Mouse (Mus musculus): ENCODE data around the gene A430033K04Rik. TPM values are rescaled to one million over a fixed set of nuclear protein-coding genes. Genes with fewer than 3 reads are reported as not detected.

The A430033K04Rik gene
- total RNA-seq, 2 experiments from 2014 or later = 3.2 to 5.8 TPM

DNA sequence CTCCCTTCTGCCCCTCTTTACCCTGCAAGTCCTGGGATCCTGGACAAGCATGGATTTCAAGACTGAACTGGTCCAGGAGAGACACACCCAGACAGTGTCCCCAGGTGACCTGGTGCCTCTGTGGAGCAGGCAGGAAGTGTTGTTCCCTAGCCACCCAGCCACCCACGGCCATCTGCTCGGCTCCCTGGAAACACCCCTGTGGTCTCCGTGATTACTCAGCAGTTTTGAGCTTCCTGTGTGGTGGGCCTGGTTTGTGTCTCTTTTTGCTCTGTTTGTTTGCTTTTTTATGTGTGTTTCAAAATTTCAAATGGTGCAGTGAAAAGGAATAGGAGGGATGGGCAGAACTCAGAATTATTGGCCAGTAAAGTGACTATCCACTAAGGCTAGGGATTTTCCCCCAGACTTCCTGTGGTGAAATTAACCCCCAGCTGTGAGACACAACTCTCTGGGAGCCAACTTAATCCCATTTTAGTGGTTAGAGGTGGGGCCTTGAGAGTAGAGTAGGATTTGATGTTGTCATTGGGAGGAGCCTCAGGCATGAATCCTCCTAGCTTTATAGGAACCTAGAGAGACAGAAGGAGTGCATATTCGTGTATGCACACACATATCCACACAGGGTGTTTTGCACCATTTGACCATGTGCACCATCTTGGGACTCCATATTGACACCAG, 72.0 kb downstream of the A430033K04Rik start:
- ATAC-seq (ENCODE audit: poor library complexity, severe bottlenecking) = peak; percentile 74

GRCm38 (mm10) chr5:138697466-138697865, 74.8 kb downstream of the A430033K04Rik start:
- no peak for ATAC-seq (ENCODE audit: poor library complexity, severe bottlenecking)

Other genes starting within 250 kb of the A430033K04Rik start
- gene Zfp157, start 181.4 kb upstream of the A430033K04Rik start, total RNA-seq (2015) = 9.1 and 15.3 TPM in 2 replicates
- 10.8 and 11.1 TPM in 2 replicates for gene Zfp157, start 181.4 kb upstream of the A430033K04Rik start, total RNA-seq (2017)
- not detected in 2 replicates for gene 1700123K08Rik, start 58.1 kb upstream of the A430033K04Rik start, total RNA-seq (2015)
- not detected in 2 replicates for gene 1700123K08Rik, start 58.1 kb upstream of the A430033K04Rik start, total RNA-seq (2017)
- 47.9 and 51.5 TPM in 2 replicates for gene Zfp68, start 3.1 kb upstream of the A430033K04Rik start, total RNA-seq (2015)
- gene Zfp68, start 3.1 kb upstream of the A430033K04Rik start, total RNA-seq (2017) = 51.0 and 60.4 TPM in 2 replicates
- gene Fam20c, start 131.7 kb downstream of the A430033K04Rik start, total RNA-seq (2015) = 9.6 and 10.3 TPM in 2 replicates
- gene Fam20c, start 131.7 kb downstream of the A430033K04Rik start, total RNA-seq (2017) = 14.0 and 19.0 TPM in 2 replicates
- gene Gm5294, start 197.2 kb downstream of the A430033K04Rik start, total RNA-seq (2015) = not detected in 2 replicates
- 1.2 TPM in 1 of 2 replicates, not detected in the other for gene Gm5294, start 197.2 kb downstream of the A430033K04Rik start, total RNA-seq (2017)